Mouse (Mus musculus): Measurements from ENCODE around the gene Gemin5.

DNA sequence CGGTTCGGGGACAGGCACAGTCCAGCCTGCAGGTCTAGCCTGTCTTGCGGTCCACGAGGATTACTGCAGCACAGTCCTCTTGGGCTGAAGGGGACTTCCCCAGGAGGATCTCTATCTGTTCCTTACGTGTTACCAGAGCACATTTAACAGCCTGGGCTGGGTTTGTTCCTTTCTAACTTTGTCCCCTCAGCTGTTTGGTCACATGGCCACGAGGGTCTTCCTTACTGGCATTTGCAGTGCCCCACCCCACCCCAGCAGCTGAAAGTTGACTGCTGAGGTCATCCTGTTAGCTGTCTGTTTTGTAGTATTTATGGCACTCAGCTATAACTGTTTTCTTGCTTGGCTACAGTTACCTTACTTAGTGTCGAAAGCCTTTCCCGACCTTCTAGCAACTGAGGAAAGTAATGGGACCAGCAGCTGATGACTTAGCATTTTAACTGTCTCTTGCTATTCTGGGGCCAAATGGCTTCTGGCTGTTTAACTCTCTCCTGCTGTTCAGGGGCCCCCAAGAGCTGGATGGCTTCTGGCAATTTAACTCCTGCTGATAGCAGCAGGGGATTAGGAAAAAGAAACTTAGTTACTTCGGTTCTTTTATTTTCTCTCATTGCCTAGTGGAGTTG is 42.8 kb upstream of the Gemin5 start:
- TF ChIP-seq CTCF (IDR thresholded peaks at IDR 0.05; ENCODE audit: extremely low read depth, insufficient read depth, insufficient read length, insufficient replicate concordance) (no peak), POLR2A (IDR thresholded peaks at IDR 0.05; ENCODE audit: low read depth, low read length) (no peak)

All from spleen, adult 2 months (tissue).